Mouse (Mus musculus): ENCODE results near the gene Armh3.

GRCm38 (mm10) chr19:45956736-45957135, 41.6 kb downstream of the Armh3 start:
- TF ChIP-seq POLR2A (IDR thresholded peaks at IDR 0.05; ENCODE audit: low read depth, low read length) (no peak), CTCF (IDR thresholded peaks at IDR 0.05; ENCODE audit: borderline replicate concordance, insufficient read depth, low read length) (no peak)
